Mouse (Mus musculus): Measurements from ENCODE around the gene Parn. TPM values are rescaled to one million over a fixed set of nuclear protein-coding genes. Genes with fewer than 3 reads are reported as not detected.
"Not testable (repeated sequence)": the region's sequence is repeated elsewhere in the genome, so short reads cannot be mapped to it uniquely, and the experiment has no call there.

The Parn gene
- polyA plus RNA-seq, 1 experiment from 2014 or later: 36.8 TPM

DNA sequence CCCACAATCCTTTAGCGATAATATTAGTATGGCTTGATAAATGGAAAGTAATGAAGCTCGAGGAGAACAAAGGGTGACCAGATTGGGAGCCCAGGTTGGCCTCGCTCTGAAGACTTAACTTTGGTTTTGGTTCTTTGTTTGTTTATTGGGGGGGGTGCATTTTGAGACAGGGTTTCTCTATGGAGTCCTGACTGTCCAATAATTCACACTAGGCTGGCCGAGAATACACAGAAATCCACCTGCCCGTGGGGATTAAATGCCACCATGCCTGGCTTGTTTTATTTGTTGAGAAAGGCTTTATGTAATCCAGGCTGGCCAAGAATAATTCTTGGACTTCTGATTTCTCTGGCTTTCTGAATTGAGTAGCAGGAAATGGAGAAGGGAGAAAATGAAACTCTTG, 5.1 kb upstream of the Parn start:
- 71% methylated on average over 5 of the region's 5 CpGs for WGBS
- peaks cover 8% of the 10 kb centered on the region; the same call in 1 of the 2 replicates for H3K4me1 ChIP-seq (ENCODE audit: control insufficient read depth, insufficient read depth, low read length)
- H3K9ac ChIP-seq (replicated peaks; ENCODE audit: low read depth, low read length): no peak overlapping the region

GRCm38 (mm10) chr16:13672386-13672898, 4.5 kb upstream of the Parn start:
- peak overlapping the region; percentile 79; the same call in 1 of the 2 replicates for H3K27ac ChIP-seq (ENCODE audit: low read length)
- ATAC-seq (ENCODE audit: insufficient number of reproducible peaks, insufficient read depth, low FRiP score, low read depth): peak; percentile 59

More for the DNA sequence above, 5.1 kb upstream of the Parn start:
- H3K27ac ChIP-seq (ENCODE audit: low read length): no peak overlapping the region
- H3K4me3 ChIP-seq (ENCODE audit: low read depth, low read length): peak overlapping the region; percentile 77
- no peaks in the 10 kb centered on the region for H3K9me3 ChIP-seq (ENCODE audit: control insufficient read depth, low read depth, low read length)
- no peaks in the 10 kb centered on the region for H3K27me3 ChIP-seq (ENCODE audit: control insufficient read depth, insufficient read depth, low read length)
- no peak for ATAC-seq (ENCODE audit: insufficient number of reproducible peaks, insufficient read depth, low FRiP score, low read depth)
- H3K4me2 ChIP-seq (replicated peaks; ENCODE audit: low read depth, low read length): peak overlapping the region; percentile 70
- H3K36me3 ChIP-seq (ENCODE audit: control insufficient read depth, insufficient read depth, low read length): peaks cover 10% of the 10 kb centered on the region

DNA sequence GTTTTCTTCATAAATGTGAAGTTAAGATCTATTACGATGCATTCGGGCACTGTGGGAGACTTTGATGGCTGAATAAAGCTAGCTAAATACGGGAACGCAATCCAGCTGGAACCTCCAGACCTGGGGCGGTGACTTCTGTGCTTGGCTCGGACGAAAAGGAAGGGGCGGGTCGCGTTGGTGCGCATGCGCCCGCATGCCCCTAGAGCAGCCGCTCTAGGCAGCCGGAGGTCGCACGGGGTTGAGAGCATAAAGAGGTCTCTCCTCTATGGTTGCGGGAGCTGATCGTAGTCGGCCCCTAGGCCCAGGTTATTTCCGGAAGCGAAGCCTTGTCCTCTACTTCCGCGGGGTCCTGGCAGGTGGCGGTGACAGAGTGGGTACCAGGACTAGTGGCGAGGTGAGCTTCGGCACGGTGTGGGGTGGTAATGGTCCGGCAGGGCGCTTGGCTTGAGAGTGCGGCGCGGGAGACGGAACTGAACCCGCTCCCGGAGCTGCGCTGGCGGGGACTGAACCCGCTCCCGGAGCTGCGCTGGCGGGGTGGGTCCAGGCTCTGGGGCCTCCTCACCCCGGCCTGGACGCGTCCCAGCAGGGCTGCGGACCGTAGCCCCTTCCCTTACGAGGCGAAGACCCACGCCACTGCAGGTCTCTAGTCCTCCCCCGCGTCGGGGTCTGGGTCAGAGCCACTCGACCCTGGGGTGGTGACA, 3.9 kb upstream of the Parn start, which contains the start of the genes Bfar and 3110001I22Rik:
Gene Bfar, plus strand, starts transcription at position 174 of the 701 bp plus-strand sequence.
Gene 3110001I22Rik, plus strand, starts transcription at position 245 of the 701 bp plus-strand sequence.
- Histone ChIP-seq H3K4me1 (ENCODE audit: control insufficient read depth, insufficient read depth, low read length) (peaks cover 8% of the 10 kb centered on the region; the same call in 1 of the 2 replicates), H3K27me3 (ENCODE audit: control insufficient read depth, insufficient read depth, low read length) (no peaks in the 10 kb centered on the region), H3K4me2 (replicated peaks; ENCODE audit: low read depth, low read length) (peak within 1 kb of the TSS; percentile 70), H3K9ac (replicated peaks; ENCODE audit: low read depth, low read length) (peak within 1 kb of the TSS; percentile 92), H3K4me3 (ENCODE audit: low read depth, low read length) (peak within 1 kb of the TSS; percentile 77), H3K27ac (ENCODE audit: low read length) (peak within 1 kb of the TSS; percentile 80), H3K9me3 (ENCODE audit: control insufficient read depth, low read depth, low read length) (no peaks in the 10 kb centered on the region), H3K36me3 (ENCODE audit: control insufficient read depth, insufficient read depth, low read length) (peaks cover 6% of the 10 kb centered on the region)
- WGBS: under 1% methylated on average over 54 of the region's 54 CpGs
- peak; percentile 91 for ATAC-seq (ENCODE audit: insufficient number of reproducible peaks, insufficient read depth, low FRiP score, low read depth)

More at GRCm38 (mm10) chr16:13672386-13672898, 4.5 kb upstream of the Parn start:
- peaks cover 6% of the 10 kb centered on the region for H3K36me3 ChIP-seq (ENCODE audit: control insufficient read depth, insufficient read depth, low read length)
- no peaks in the 10 kb centered on the region for H3K9me3 ChIP-seq (ENCODE audit: control insufficient read depth, low read depth, low read length)
- peak overlapping the region; percentile 77 for H3K4me3 ChIP-seq (ENCODE audit: low read depth, low read length)
- under 1% methylated on average over 20 of the region's 20 CpGs for WGBS
- peak overlapping the region; percentile 70 for H3K4me2 ChIP-seq (replicated peaks; ENCODE audit: low read depth, low read length)
- peaks cover 8% of the 10 kb centered on the region; the same call in 1 of the 2 replicates for H3K4me1 ChIP-seq (ENCODE audit: control insufficient read depth, insufficient read depth, low read length)
- H3K27me3 ChIP-seq (ENCODE audit: control insufficient read depth, insufficient read depth, low read length): no peaks in the 10 kb centered on the region
- H3K9ac ChIP-seq (replicated peaks; ENCODE audit: low read depth, low read length): peak overlapping the region; percentile 92

DNA sequence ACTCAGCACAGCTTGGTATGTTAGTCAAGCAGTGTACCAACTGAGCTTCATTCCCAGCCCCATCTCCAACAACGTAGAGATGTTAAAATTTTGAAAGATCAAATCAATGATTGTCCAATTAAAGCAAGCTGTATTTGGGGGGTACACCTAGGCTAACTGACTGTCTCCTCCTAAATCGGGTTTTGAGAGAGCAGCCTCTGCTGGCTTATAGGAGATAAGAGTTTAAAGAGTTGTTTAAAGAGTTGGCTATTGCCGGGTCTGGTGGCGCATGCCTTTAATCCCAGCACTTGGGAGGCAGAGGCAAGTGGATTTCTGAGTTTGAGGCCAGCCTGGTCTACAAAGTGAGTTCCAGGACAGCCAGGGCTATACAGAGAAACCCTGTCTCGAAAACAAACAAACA, 2.9 kb upstream of the Parn start:
- 77% methylated on average over 5 of the region's 5 CpGs for WGBS
- not testable (repeated sequence) for H3K4me1 ChIP-seq (ENCODE audit: control insufficient read depth, insufficient read depth, low read length); H3K9me3 ChIP-seq (ENCODE audit: control insufficient read depth, low read depth, low read length); ATAC-seq (ENCODE audit: insufficient number of reproducible peaks, insufficient read depth, low FRiP score, low read depth); H3K27me3 ChIP-seq (ENCODE audit: control insufficient read depth, insufficient read depth, low read length); H3K27ac ChIP-seq (ENCODE audit: low read length); H3K4me2 ChIP-seq (replicated peaks; ENCODE audit: low read depth, low read length); H3K4me3 ChIP-seq (ENCODE audit: low read depth, low read length); H3K9ac ChIP-seq (replicated peaks; ENCODE audit: low read depth, low read length); H3K36me3 ChIP-seq (ENCODE audit: control insufficient read depth, insufficient read depth, low read length)

DNA sequence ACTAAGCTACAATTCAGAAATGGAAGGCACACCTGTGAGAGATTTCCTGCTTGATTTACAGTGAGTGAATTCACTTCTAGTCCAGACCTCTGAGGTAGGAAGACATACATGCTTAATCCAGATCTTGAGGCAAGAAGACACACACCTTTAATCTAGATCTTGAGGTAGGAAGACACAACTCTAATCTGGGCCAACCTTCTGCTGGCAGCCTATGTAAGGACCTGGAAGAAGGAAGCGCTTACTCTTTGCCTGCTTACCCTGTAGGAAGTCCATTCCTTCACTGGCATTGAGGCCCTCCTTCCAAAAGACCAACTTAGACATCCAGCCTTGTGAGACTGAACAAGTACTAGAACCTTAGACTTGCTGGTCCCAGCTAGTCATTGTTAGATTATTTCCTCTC, 1.3 kb upstream of the Parn start:
- Histone ChIP-seq H3K27me3 (ENCODE audit: control insufficient read depth, insufficient read depth, low read length) (no peaks in the 10 kb centered on the region), H3K36me3 (ENCODE audit: control insufficient read depth, insufficient read depth, low read length) (peaks cover 2% of the 10 kb centered on the region; the same call in 1 of the 2 replicates), H3K4me2 (replicated peaks; ENCODE audit: low read depth, low read length) (no peak overlapping the region), H3K9ac (replicated peaks; ENCODE audit: low read depth, low read length) (no peak overlapping the region), H3K27ac (ENCODE audit: low read length) (no peak overlapping the region), H3K4me3 (ENCODE audit: low read depth, low read length) (no peak overlapping the region), H3K9me3 (ENCODE audit: control insufficient read depth, low read depth, low read length) (no peaks in the 10 kb centered on the region), H3K4me1 (ENCODE audit: control insufficient read depth, insufficient read depth, low read length) (peaks cover 8% of the 10 kb centered on the region; the same call in 1 of the 2 replicates)
- 91% methylated on average over 1 of the region's 1 CpGs for WGBS
- ATAC-seq (ENCODE audit: insufficient number of reproducible peaks, insufficient read depth, low FRiP score, low read depth): no peak

GRCm38 (mm10) chr16:13668402-13669108, 585 bp upstream of the Parn start:
- H3K27ac ChIP-seq (ENCODE audit: low read length): peak overlapping the region; percentile 62
- 77% methylated on average over 10 of the region's 10 CpGs for WGBS
- ATAC-seq (ENCODE audit: insufficient number of reproducible peaks, insufficient read depth, low FRiP score, low read depth): no peak

GRCm38 (mm10) chr16:13660736-13661135, 7.2 kb downstream of the Parn start:
- ATAC-seq (ENCODE audit: insufficient number of reproducible peaks, insufficient read depth, low FRiP score, low read depth): no peak
- 88% methylated on average over 9 of the region's 9 CpGs for WGBS
- no peak overlapping the region for H3K9ac ChIP-seq (replicated peaks; ENCODE audit: low read depth, low read length)
- H3K36me3 ChIP-seq (ENCODE audit: control insufficient read depth, insufficient read depth, low read length): peaks cover 28% of the 10 kb centered on the region
- no peaks in the 10 kb centered on the region for H3K4me1 ChIP-seq (ENCODE audit: control insufficient read depth, insufficient read depth, low read length)
- no peak overlapping the region for H3K4me3 ChIP-seq (ENCODE audit: low read depth, low read length)
- H3K9me3 ChIP-seq (ENCODE audit: control insufficient read depth, low read depth, low read length): no peaks in the 10 kb centered on the region
- no peak overlapping the region for H3K27ac ChIP-seq (ENCODE audit: low read length)
- no peak overlapping the region for H3K4me2 ChIP-seq (replicated peaks; ENCODE audit: low read depth, low read length)
- no peaks in the 10 kb centered on the region for H3K27me3 ChIP-seq (ENCODE audit: control insufficient read depth, insufficient read depth, low read length)

More at GRCm38 (mm10) chr16:13668402-13669108, 585 bp upstream of the Parn start:
- peak overlapping the region; percentile 94 for H3K4me2 ChIP-seq (replicated peaks; ENCODE audit: low read depth, low read length)
- H3K9ac ChIP-seq (replicated peaks; ENCODE audit: low read depth, low read length): 0 out of 2 replicates have a peak overlapping the region, but pooled peaks have one; percentile 73
- peaks cover 8% of the 10 kb centered on the region; the same call in 1 of the 2 replicates for H3K4me1 ChIP-seq (ENCODE audit: control insufficient read depth, insufficient read depth, low read length)
- no peaks in the 10 kb centered on the region for H3K27me3 ChIP-seq (ENCODE audit: control insufficient read depth, insufficient read depth, low read length)
- peak overlapping the region; percentile 61 for H3K4me3 ChIP-seq (ENCODE audit: low read depth, low read length)
- H3K9me3 ChIP-seq (ENCODE audit: control insufficient read depth, low read depth, low read length): no peaks in the 10 kb centered on the region
- H3K36me3 ChIP-seq (ENCODE audit: control insufficient read depth, insufficient read depth, low read length): peaks cover 4% of the 10 kb centered on the region; the same call in 1 of the 2 replicates

- peaks cover 33% of the 10 kb centered on the region for H3K36me3 ChIP-seq (ENCODE audit: control insufficient read depth, insufficient read depth, low read length)
- no peak overlapping the region for H3K4me2 ChIP-seq (replicated peaks; ENCODE audit: low read depth, low read length)
Observed at GRCm38 (mm10) chr16:13658886-13659285, 9.1 kb downstream of the Parn start.

More at GRCm38 (mm10) chr16:13658886-13659285, 9.1 kb downstream of the Parn start:
- no peaks in the 10 kb centered on the region for H3K9me3 ChIP-seq (ENCODE audit: control insufficient read depth, low read depth, low read length)
- H3K9ac ChIP-seq (replicated peaks; ENCODE audit: low read depth, low read length): no peak overlapping the region
- H3K4me3 ChIP-seq (ENCODE audit: low read depth, low read length): no peak overlapping the region
- H3K4me1 ChIP-seq (ENCODE audit: control insufficient read depth, insufficient read depth, low read length): no peaks in the 10 kb centered on the region
- WGBS: 92% methylated on average over 3 of the region's 3 CpGs
- no peak overlapping the region for H3K27ac ChIP-seq (ENCODE audit: low read length)
- no peak for ATAC-seq (ENCODE audit: insufficient number of reproducible peaks, insufficient read depth, low FRiP score, low read depth)
- no peaks in the 10 kb centered on the region for H3K27me3 ChIP-seq (ENCODE audit: control insufficient read depth, insufficient read depth, low read length)
